Mouse (Mus musculus) hindbrain, embryonic 12.5 days (tissue): Measurements from ENCODE around the gene Tcfl5. TPM values are rescaled to one million over a fixed set of nuclear protein-coding genes. Genes with fewer than 3 reads are reported as not detected.

Experiments used
- ATAC-seq: fragments of 200-750 bp; cut with Nextera tagmentation; 2 replicates; pipeline ENCODE4 v1.8.0; 2017; ENCODE audit warnings: moderate TSS enrichment; ENCODE audit not compliant: low FRiP score
- H3K27ac ChIP-seq: fragments of 300-500 bp; sonication (generic); 2 replicates; pipeline ENCODE4 v1.5.1; 2016; ENCODE audit warnings: mild to moderate bottlenecking
- H3K27me3 ChIP-seq: fragments of 300-500 bp; sonication (generic); 2 replicates; pipeline ENCODE4 v1.6.1; 2016; ENCODE audit warnings: mild to moderate bottlenecking
- H3K36me3 ChIP-seq: fragments of 300-500 bp; sonication (generic); 2 replicates; pipeline ENCODE4 v1.6.1; 2016; ENCODE audit warnings: mild to moderate bottlenecking
- H3K4me1 ChIP-seq: fragments of 300-500 bp; sonication (generic); 2 replicates; pipeline ENCODE4 v1.6.1; 2016
- H3K4me2 ChIP-seq: fragments of 300-500 bp; sonication (generic); replicated peaks from 2 replicates; pipeline ENCODE4 v1.6.1; 2016; ENCODE audit warnings: mild to moderate bottlenecking
- H3K4me3 ChIP-seq: fragments of 300-500 bp; sonication (generic); 2 replicates; pipeline ENCODE4 v1.5.1; 2016; ENCODE audit warnings: mild to moderate bottlenecking
- H3K9ac ChIP-seq: fragments of 300-500 bp; sonication (generic); 2 replicates; pipeline ENCODE4 v1.6.1; 2016; ENCODE audit warnings: mild to moderate bottlenecking, moderate library complexity
- H3K9me3 ChIP-seq: fragments of 300-500 bp; sonication (generic); replicated peaks from 2 replicates; pipeline ENCODE4 v1.6.1; 2016; ENCODE audit warnings: mild to moderate bottlenecking
- WGBS: fragments of 180-500 bp; shearing (Covaris S2); methylation state at CpG from one replicate; pipeline ENCODE4 v1.1.7; 2016; 5-methylcytosine and 5-hydroxymethylcytosine counted together
- polyA plus RNA-seq: library from polyadenylated mRNA; unstranded; fragments of >200 nt; fragmentation: Nextera tagmentation; extraction: Ambion mirVana; gene quantifications from 2 replicates; pipeline ENCODE4 v1.2.1, GENCODE M21; 2016

Tcfl5 gene
- polyA plus RNA-seq: 0.30 and 0.44 TPM in 2 replicates

- peaks cover 5% of the 10 kb centered on the region; the same call in 1 of the 2 replicates for H3K4me1 ChIP-seq
- H3K4me2 ChIP-seq: peak within 1 kb of the TSS; percentile 49
- H3K9ac ChIP-seq: peak within 1 kb of the TSS; percentile 43
- H3K27me3 ChIP-seq: peaks cover 47% of the 10 kb centered on the region
- peak within 1 kb of the TSS; percentile 35 for H3K4me3 ChIP-seq
- no peaks in the 10 kb centered on the region for H3K36me3 ChIP-seq
- WGBS: 4% methylated on average over 24 of the region's 56 CpGs
- H3K9me3 ChIP-seq: peaks cover 15% of the 10 kb centered on the region
- ATAC-seq: no peak
- no peak within 1 kb of the TSS for H3K27ac ChIP-seq
These were observed at the start of gene Tcfl5 for GRCm38 (mm10) chr2:180642555-180643260. TSS of gene Tcfl5 (minus strand) at chr2:180642708.

GRCm38 (mm10) chr2:180689841-180690240, 47.3 kb upstream of the Tcfl5 start:
- H3K4me3 ChIP-seq: no peak overlapping the region
- H3K27ac ChIP-seq: no peak overlapping the region
- 88% methylated on average over 5 of the region's 5 CpGs for WGBS
- H3K9ac ChIP-seq: no peak overlapping the region
- H3K9me3 ChIP-seq: no peaks in the 10 kb centered on the region
- H3K36me3 ChIP-seq: peaks cover 61% of the 10 kb centered on the region
- H3K27me3 ChIP-seq: no peaks in the 10 kb centered on the region
- no peak overlapping the region for H3K4me2 ChIP-seq
- peaks cover 13% of the 10 kb centered on the region for H3K4me1 ChIP-seq
- no peak for ATAC-seq

GRCm38 (mm10) chr2:180684031-180684430, 41.5 kb upstream of the Tcfl5 start:
- Histone ChIP-seq H3K9me3 (no peaks in the 10 kb centered on the region), H3K4me2 (no peak overlapping the region), H3K4me3 (no peak overlapping the region), H3K36me3 (peaks cover 89% of the 10 kb centered on the region), H3K27ac (no peak overlapping the region), H3K9ac (no peak overlapping the region), H3K27me3 (no peaks in the 10 kb centered on the region), H3K4me1 (no peaks in the 10 kb centered on the region)
- 93% methylated on average over 4 of the region's 4 CpGs for WGBS
- ATAC-seq: no peak

GRCm38 (mm10) chr2:180683524-180683923, 41.0 kb upstream of the Tcfl5 start:
- Histone ChIP-seq H3K9ac (no peak overlapping the region), H3K4me3 (no peak overlapping the region), H3K27me3 (no peaks in the 10 kb centered on the region), H3K4me1 (no peaks in the 10 kb centered on the region), H3K27ac (no peak overlapping the region), H3K36me3 (peaks cover 84% of the 10 kb centered on the region), H3K9me3 (no peaks in the 10 kb centered on the region), H3K4me2 (no peak overlapping the region)
- WGBS: 94% methylated on average over 2 of the region's 2 CpGs
- ATAC-seq: no peak

- no peaks in the 10 kb centered on the region for H3K9me3 ChIP-seq
- H3K9ac ChIP-seq: no peak overlapping the region
- peaks cover 61% of the 10 kb centered on the region for H3K36me3 ChIP-seq
- H3K4me3 ChIP-seq: no peak overlapping the region
- WGBS: 60% methylated on average over 2 of the region's 2 CpGs
- no peak for ATAC-seq
- no peaks in the 10 kb centered on the region for H3K4me1 ChIP-seq
- no peak overlapping the region for H3K4me2 ChIP-seq
- H3K27ac ChIP-seq: no peak overlapping the region
- H3K27me3 ChIP-seq: no peaks in the 10 kb centered on the region
These were observed 38.7 kb upstream of the Tcfl5 start for GRCm38 (mm10) chr2:180681225-180681624.

DNA sequence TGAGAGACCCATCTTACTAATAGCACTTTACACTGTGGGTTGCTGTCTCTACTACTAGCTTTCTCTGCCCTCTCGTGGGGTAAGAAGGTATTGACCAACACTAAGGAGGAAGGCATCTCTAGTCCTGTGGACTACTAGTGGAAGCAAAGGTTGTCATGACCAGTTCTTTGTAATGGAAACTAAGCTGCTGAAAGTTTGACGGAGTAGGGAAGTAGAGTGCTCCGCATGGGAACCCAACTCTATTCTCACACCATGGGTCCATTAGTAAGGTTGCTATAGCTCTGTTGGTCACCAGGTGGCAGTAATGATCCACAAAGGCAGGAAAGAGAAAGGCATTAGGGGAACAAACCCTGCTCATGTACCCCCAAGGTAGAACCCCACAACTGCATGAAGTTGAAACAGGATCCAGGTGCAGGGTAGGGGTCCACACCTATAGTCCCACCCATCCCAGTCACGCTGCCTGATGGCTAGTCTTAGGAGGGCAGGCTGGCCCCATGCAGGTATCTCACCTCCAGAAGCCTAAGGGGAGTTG, 36.2 kb upstream of the Tcfl5 start:
- Histone ChIP-seq H3K4me3 (no peak overlapping the region), H3K9ac (no peak overlapping the region), H3K27ac (no peak overlapping the region), H3K9me3 (no peaks in the 10 kb centered on the region), H3K4me2 (no peak overlapping the region), H3K27me3 (no peaks in the 10 kb centered on the region), H3K36me3 (peaks cover 44% of the 10 kb centered on the region), H3K4me1 (no peaks in the 10 kb centered on the region)
- peak; percentile 75 for ATAC-seq
- 21% methylated on average over 4 of the region's 4 CpGs for WGBS

GRCm38 (mm10) chr2:180676706-180677105, 34.2 kb upstream of the Tcfl5 start:
- Histone ChIP-seq H3K9me3 (no peaks in the 10 kb centered on the region), H3K9ac (no peak overlapping the region), H3K4me2 (no peak overlapping the region), H3K36me3 (peaks cover 43% of the 10 kb centered on the region), H3K27me3 (no peaks in the 10 kb centered on the region), H3K27ac (no peak overlapping the region), H3K4me3 (no peak overlapping the region), H3K4me1 (no peaks in the 10 kb centered on the region)
- 99% methylated on average over 2 of the region's 2 CpGs for WGBS
- ATAC-seq: no peak

GRCm38 (mm10) chr2:180662008-180662407, 19.5 kb upstream of the Tcfl5 start:
- H3K27me3 ChIP-seq: no peaks in the 10 kb centered on the region
- peaks cover 10% of the 10 kb centered on the region for H3K4me1 ChIP-seq
- no peak overlapping the region for H3K4me3 ChIP-seq
- peaks cover 37% of the 10 kb centered on the region for H3K36me3 ChIP-seq
- no peak overlapping the region for H3K4me2 ChIP-seq
- H3K9ac ChIP-seq: no peak overlapping the region
- H3K9me3 ChIP-seq: no peaks in the 10 kb centered on the region
- no peak for ATAC-seq
- WGBS: 84% methylated on average over 4 of the region's 4 CpGs
- H3K27ac ChIP-seq: no peak overlapping the region

DNA sequence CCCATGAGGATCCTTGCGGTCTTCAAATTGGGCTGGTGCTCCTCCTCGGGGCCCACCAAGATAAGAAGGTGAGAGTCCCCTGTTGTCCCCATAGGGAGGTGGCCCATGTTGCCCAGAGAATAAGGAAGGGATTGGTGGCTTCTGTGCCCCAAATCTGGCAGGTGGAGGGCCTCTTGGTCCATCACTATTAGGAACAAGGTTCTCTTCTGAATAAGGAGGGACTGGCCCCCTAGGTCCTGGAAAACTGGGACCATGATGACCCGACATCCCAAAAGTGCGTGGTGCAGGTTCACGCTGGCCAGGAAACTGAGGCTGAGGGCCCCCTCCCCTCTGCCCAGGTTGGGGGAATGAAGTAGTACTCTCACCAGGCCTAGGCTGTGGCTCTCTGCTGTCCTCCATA, 18.0 kb upstream of the Tcfl5 start:
- Histone ChIP-seq H3K9me3 (no peaks in the 10 kb centered on the region), H3K4me1 (peaks cover 11% of the 10 kb centered on the region), H3K36me3 (peaks cover 35% of the 10 kb centered on the region), H3K27me3 (no peaks in the 10 kb centered on the region), H3K4me2 (no peak overlapping the region), H3K4me3 (no peak overlapping the region), H3K9ac (no peak overlapping the region), H3K27ac (no peak overlapping the region)
- 98% methylated on average over 5 of the region's 5 CpGs for WGBS
- no peak for ATAC-seq

DNA sequence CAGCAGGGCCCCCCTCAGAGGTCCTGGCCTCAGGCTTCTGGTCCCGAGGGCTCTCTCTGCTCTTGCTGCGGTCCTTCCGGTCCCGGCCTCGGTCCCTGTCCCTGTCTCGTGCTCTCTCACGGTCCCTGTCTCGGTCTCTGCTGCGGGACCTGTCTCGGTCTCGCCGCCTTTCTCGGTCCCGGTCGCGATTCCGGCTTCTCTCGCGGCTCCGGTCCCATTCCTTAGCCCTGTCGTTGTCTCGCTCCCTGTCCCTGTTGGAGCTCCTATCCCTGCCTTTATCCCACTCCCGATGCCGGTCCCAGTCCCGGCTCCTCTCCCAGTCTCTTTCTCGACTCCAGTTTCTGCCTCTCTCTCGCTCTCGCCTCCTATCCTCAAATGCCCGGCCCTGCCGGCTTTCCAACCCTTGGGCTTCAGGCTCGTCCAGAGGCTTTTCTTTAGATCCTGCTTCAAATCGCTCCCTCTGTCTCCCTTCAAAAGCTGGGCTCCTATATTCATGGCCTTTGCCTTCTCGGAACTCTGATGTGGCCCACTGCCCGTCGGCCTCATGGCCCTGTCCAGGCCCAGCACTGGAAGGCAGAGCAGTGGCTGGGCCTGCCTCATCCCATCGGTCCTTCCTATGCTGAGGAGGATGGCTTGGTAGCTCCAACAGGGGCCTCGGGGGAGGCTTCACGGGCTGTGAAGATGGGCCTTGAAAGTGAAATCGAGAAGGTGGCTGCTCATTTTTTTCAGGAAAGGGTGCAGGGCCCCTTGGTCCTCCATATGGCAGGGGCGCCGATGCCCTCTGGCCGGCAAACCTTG, 17.0 kb upstream of the Tcfl5 start:
- peak; percentile 49; the same call in 1 of the 2 replicates for ATAC-seq
- Histone ChIP-seq H3K4me2 (peak overlapping the region; percentile 47), H3K9ac (peak overlapping the region; percentile 33), H3K36me3 (peaks cover 25% of the 10 kb centered on the region), H3K27ac (no peak overlapping the region), H3K4me3 (peak overlapping the region; percentile 9; the same call in 1 of the 2 replicates), H3K27me3 (no peaks in the 10 kb centered on the region), H3K9me3 (no peaks in the 10 kb centered on the region), H3K4me1 (peaks cover 19% of the 10 kb centered on the region)
- 27% methylated on average over 42 of the region's 42 CpGs for WGBS

- Histone ChIP-seq H3K4me3 (no peak overlapping the region), H3K4me1 (peaks cover 19% of the 10 kb centered on the region)
- ATAC-seq: no peak
These were observed 15.9 kb upstream of the Tcfl5 start for GRCm38 (mm10) chr2:180658381-180658780.

GRCm38 (mm10) chr2:180657394-180658013, 15.0 kb upstream of the Tcfl5 start:
- H3K4me2 ChIP-seq: no peak overlapping the region
- peak; percentile 57; the same call in 1 of the 2 replicates for ATAC-seq
- no peaks in the 10 kb centered on the region for H3K27me3 ChIP-seq
- H3K27ac ChIP-seq: no peak overlapping the region
- H3K4me1 ChIP-seq: peaks cover 19% of the 10 kb centered on the region
- peaks cover 21% of the 10 kb centered on the region for H3K36me3 ChIP-seq
- WGBS: 70% methylated on average over 4 of the region's 4 CpGs
- H3K9ac ChIP-seq: no peak overlapping the region
- H3K9me3 ChIP-seq: no peaks in the 10 kb centered on the region
- no peak overlapping the region for H3K4me3 ChIP-seq

More at GRCm38 (mm10) chr2:180658381-180658780, 15.9 kb upstream of the Tcfl5 start:
- H3K27me3 ChIP-seq: no peaks in the 10 kb centered on the region
- no peak overlapping the region for H3K9ac ChIP-seq
- no peaks in the 10 kb centered on the region for H3K9me3 ChIP-seq
- H3K27ac ChIP-seq: no peak overlapping the region
- peaks cover 21% of the 10 kb centered on the region for H3K36me3 ChIP-seq
- 94% methylated on average over 5 of the region's 5 CpGs for WGBS
- no peak overlapping the region for H3K4me2 ChIP-seq
